Mouse (Mus musculus) megakaryocyte-erythroid progenitor cell, adult 5-6 weeks (primary cell): ENCODE measurements around the gene Smtnl2. TPM values are rescaled to one million over a fixed set of nuclear protein-coding genes. Genes with fewer than 3 reads are reported as not detected.
"Not testable (repeated sequence)": the region's sequence is repeated elsewhere in the genome, so short reads cannot be mapped to it uniquely, and the experiment has no call there.

Experiments
- ATAC-seq: replicated peaks from 2 replicates; pipeline ENCODE4 v1.8.0; 2016; ENCODE audit warnings: mild to moderate bottlenecking, inconsistent platforms; ENCODE audit not compliant: severe bottlenecking, poor library complexity, low FRiP score, low TSS enrichment
- total RNA-seq, 2 experiments: library from RNA; stranded (forward) in 1 of 2; stranded (reverse) in 1 of 2; fragments of 200-1000, 215-1000 nt in 1 of 2; fragments of >200 nt in 1 of 2; fragmentation: Nextera tagmentation in 1 of 2; gene quantifications; 2 replicates each; pipeline ENCODE4 v1.2.3; 2014 to 2017

Gene Smtnl2
- 0.50 and 0.52 TPM in 2 replicates for total RNA-seq (2014; fragmentation: Nextera tagmentation)
- total RNA-seq (2017): 0.11 TPM in 1 of 2 replicates, not detected in the other

GRCm38 (mm10) chr11:72411093-72411921 lies at the start of gene Smtnl2:
Smtnl2 (minus strand) TSS chr11:72411713.
- ATAC-seq: peak; percentile 69

GRCm38 (mm10) chr11:72458502-72458901 lies 47.0 kb upstream of the Smtnl2 start:
- ATAC-seq: peak; percentile 55

- no peak for ATAC-seq
Observed at GRCm38 (mm10) chr11:72457995-72458496, 46.5 kb upstream of the Smtnl2 start.

GRCm38 (mm10) chr11:72455694-72456093 lies 44.2 kb upstream of the Smtnl2 start:
- ATAC-seq: no peak

- no peak for ATAC-seq
Observed at GRCm38 (mm10) chr11:72453105-72453953, 41.8 kb upstream of the Smtnl2 start.

- ATAC-seq: no peak
Observed at GRCm38 (mm10) chr11:72452140-72452665, 40.7 kb upstream of the Smtnl2 start.

- ATAC-seq: peak; percentile 30; the same call in 1 of the 2 replicates
Observed at GRCm38 (mm10) chr11:72447475-72447874, 36.0 kb upstream of the Smtnl2 start.

- peak; percentile 43 for ATAC-seq
Observed at GRCm38 (mm10) chr11:72446311-72447105, 35.0 kb upstream of the Smtnl2 start.

GRCm38 (mm10) chr11:72440965-72441664 lies 29.6 kb upstream of the Smtnl2 start, which contains the start of gene Mybbp1a:
Mybbp1a (plus strand) TSS chr11:72441355.
- peak; percentile 95 for ATAC-seq

GRCm38 (mm10) chr11:72440597-72440964 lies 29.1 kb upstream of the Smtnl2 start:
- ATAC-seq: not testable (repeated sequence)

GRCm38 (mm10) chr11:72438411-72438810 lies 26.9 kb upstream of the Smtnl2 start:
- no peak for ATAC-seq

- no peak for ATAC-seq
Observed at GRCm38 (mm10) chr11:72436756-72437650, 25.5 kb upstream of the Smtnl2 start.

GRCm38 (mm10) chr11:72436271-72436670 lies 24.8 kb upstream of the Smtnl2 start:
- ATAC-seq: no peak

GRCm38 (mm10) chr11:72435694-72436045 lies 24.2 kb upstream of the Smtnl2 start:
- ATAC-seq: no peak

GRCm38 (mm10) chr11:72434963-72435693 lies 23.6 kb upstream of the Smtnl2 start, which contains the start of gene Ggt6:
Ggt6 (plus strand) TSS chr11:72435526.
- no peak for ATAC-seq

GRCm38 (mm10) chr11:72430311-72431068 lies 19.0 kb upstream of the Smtnl2 start:
- ATAC-seq: not testable (repeated sequence)
